Mouse (Mus musculus) forebrain, embryonic 11.5 days (tissue): Measurements from ENCODE around the gene Hmcn1. TPM values are rescaled to one million over a fixed set of nuclear protein-coding genes. Genes with fewer than 3 reads are reported as not detected.

Experiments
- ATAC-seq: fragments of 200-750 bp; cut with Nextera tagmentation; replicated peaks from 2 replicates; pipeline ENCODE4 v1.8.0; 2017; ENCODE audit warnings: moderate TSS enrichment; ENCODE audit not compliant: low FRiP score
- DNase-seq: peaks from one replicate; pipeline ENCODE4 v3.0.0-alpha.2; 2017; ENCODE audit warnings: low spot score
- H3K27ac ChIP-seq: fragments of 300-500 bp; sonication (generic); 2 replicates; pipeline ENCODE4 v1.5.1; 2014; ENCODE audit warnings: low read depth, low read length
- H3K27me3 ChIP-seq: fragments of 300-500 bp; sonication (generic); 2 replicates; pipeline ENCODE4 v1.6.1; 2014; ENCODE audit warnings: mild to moderate bottlenecking, low read length, mixed read lengths; ENCODE audit not compliant: control insufficient read depth, insufficient read depth
- H3K36me3 ChIP-seq: fragments of 300-500 bp; sonication (generic); 2 replicates; pipeline ENCODE4 v1.6.1; 2014; ENCODE audit warnings: mild to moderate bottlenecking, low read length, moderate library complexity, mixed read lengths; ENCODE audit not compliant: control insufficient read depth, insufficient read depth
- H3K4me1 ChIP-seq: fragments of 300-500 bp; sonication (generic); replicated peaks from 2 replicates; pipeline ENCODE4 v1.6.1; 2014; ENCODE audit warnings: low read length, mixed read lengths; ENCODE audit not compliant: control insufficient read depth, insufficient read depth
- H3K4me2 ChIP-seq: fragments of 300-500 bp; sonication (generic); 2 replicates; pipeline ENCODE4 v1.6.1; 2014; ENCODE audit warnings: low read depth, mild to moderate bottlenecking, low read length, moderate library complexity, mixed read lengths; ENCODE audit not compliant: severe bottlenecking
- H3K4me3 ChIP-seq: fragments of 300-500 bp; sonication (generic); 2 replicates; pipeline ENCODE4 v1.5.1; 2014; ENCODE audit warnings: low read depth, low read length
- H3K9ac ChIP-seq: fragments of 300-500 bp; sonication (generic); 2 replicates; pipeline ENCODE4 v1.6.1; 2014; ENCODE audit warnings: low read length
- H3K9me3 ChIP-seq: fragments of 300-500 bp; sonication (generic); 2 replicates; pipeline ENCODE4 v1.6.1; 2016; ENCODE audit warnings: low read length, mixed read lengths; ENCODE audit not compliant: control insufficient read depth
- WGBS: fragments of 180-500 bp; shearing (Covaris S2); extraction: QIAGEN DNeasy Blood & Tissue Kit; methylation state at CpG from one replicate; pipeline ENCODE4 v1.1.7; 2014; 5-methylcytosine and 5-hydroxymethylcytosine counted together
- polyA plus RNA-seq: library from polyadenylated mRNA; unstranded; fragments of >200 nt; fragmentation: Nextera tagmentation; extraction: Ambion mirVana; gene quantifications from 2 replicates; pipeline ENCODE4 v1.2.1, GENCODE M21; 2014

The Hmcn1 gene
- polyA plus RNA-seq, 1 experiment from 2014 or later, result 12.1 TPM

DNA sequence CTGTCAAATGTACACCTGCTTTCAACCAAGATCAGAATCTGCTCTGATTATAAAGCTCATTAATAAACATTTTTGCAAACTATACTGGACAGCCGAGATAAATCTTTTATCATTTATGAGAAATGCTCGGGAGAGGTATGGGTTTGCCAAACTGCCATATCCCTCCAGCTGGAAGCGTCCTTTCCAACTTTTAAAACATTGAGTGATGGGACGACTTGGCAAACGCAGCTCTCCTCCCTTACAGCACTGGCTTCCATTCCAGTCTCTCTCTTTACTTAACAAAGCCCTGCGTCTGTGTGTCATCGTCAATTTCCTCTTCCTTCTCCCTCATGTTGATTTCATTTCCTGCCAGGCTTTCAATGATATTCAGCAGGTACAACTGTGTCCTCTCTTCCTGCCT is 114.8 kb downstream of the Hmcn1 start:
- Histone ChIP-seq H3K4me1 (no peaks in the 10 kb centered on the region), H3K4me2 (no peak overlapping the region), H3K27ac (no peak overlapping the region), H3K9me3 (no peaks in the 10 kb centered on the region), H3K36me3 (no peaks in the 10 kb centered on the region), H3K9ac (no peak overlapping the region), H3K4me3 (no peak overlapping the region), H3K27me3 (no peaks in the 10 kb centered on the region)
- WGBS, result 76% methylated on average over 7 of the region's 7 CpGs
- no peak for DNase-seq
- no peak for ATAC-seq

DNA sequence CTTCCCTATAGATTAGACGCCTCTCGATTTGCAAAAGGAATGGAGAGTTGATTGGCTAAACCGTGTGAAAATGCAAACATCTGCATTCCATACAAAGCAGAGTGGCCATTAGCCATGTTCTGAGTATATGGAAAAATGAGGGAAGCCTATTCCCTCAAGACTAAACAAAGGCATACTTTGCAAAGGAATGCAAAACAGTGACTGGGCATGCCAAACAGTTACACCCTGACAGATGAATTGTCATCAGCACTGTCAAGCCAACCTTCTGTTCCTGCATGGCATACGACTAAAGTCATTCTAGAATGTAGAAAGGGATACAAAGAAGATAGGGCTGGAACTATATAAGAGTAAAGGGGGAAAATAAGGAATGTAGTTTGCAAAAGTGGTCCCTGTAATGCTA is 115.3 kb downstream of the Hmcn1 start:
- no peaks in the 10 kb centered on the region for H3K9me3 ChIP-seq
- no peak for DNase-seq
- no peak overlapping the region for H3K9ac ChIP-seq
- WGBS, result 54% methylated on average over 4 of the region's 4 CpGs
- H3K27ac ChIP-seq, result no peak overlapping the region
- H3K36me3 ChIP-seq, result no peaks in the 10 kb centered on the region
- H3K4me1 ChIP-seq, result no peaks in the 10 kb centered on the region
- no peaks in the 10 kb centered on the region for H3K27me3 ChIP-seq
- no peak overlapping the region for H3K4me2 ChIP-seq
- no peak overlapping the region for H3K4me3 ChIP-seq
- ATAC-seq, result no peak

DNA sequence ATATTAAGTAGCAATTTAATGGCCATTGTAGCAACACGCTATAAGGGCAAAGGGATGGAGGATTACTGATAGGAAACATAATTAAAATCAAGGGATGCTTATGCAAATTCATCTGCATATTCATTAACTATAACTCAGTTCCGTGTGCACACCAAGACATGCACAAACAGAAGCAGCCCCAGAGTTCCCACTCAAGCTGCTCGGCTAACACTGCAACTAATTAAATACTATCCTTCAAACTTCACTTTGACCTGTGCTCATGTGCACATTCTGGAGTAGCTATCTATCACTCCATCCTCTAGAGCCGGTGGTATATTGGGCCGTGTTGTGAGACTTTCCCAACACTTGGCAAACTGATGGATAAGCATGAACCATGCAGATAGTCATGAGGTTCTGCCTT is 119.2 kb downstream of the Hmcn1 start:
- Histone ChIP-seq H3K4me2 (no peak overlapping the region), H3K27me3 (no peaks in the 10 kb centered on the region), H3K4me3 (no peak overlapping the region), H3K36me3 (no peaks in the 10 kb centered on the region), H3K9ac (no peak overlapping the region), H3K4me1 (no peaks in the 10 kb centered on the region), H3K9me3 (no peaks in the 10 kb centered on the region), H3K27ac (no peak overlapping the region)
- ATAC-seq (no peak), DNase-seq (no peak)
- WGBS, result 79% methylated on average over 5 of the region's 5 CpGs

DNA sequence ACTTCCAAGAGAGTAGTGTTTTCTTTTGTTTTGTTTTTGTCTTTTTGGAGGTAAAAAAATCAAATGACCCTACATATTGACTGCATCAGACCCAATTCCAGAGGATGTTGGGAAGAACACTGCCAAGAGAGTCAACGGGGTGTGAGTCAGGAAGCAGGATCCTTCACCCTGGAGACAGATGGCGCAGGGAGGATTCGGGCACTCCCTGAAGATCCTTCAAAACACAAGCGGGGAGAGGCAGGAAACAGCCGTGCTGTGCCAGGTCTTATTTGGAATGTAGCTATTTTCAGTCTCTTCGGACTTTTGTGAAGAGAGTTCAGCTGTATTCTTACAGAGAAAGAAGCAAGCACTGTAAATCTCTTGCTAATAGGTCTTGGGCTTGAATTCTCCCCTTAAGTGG is 120.0 kb downstream of the Hmcn1 start:
- no peak overlapping the region for H3K4me3 ChIP-seq
- H3K9ac ChIP-seq, result no peak overlapping the region
- H3K9me3 ChIP-seq, result no peaks in the 10 kb centered on the region
- no peak overlapping the region for H3K27ac ChIP-seq
- DNase-seq, result no peak
- H3K27me3 ChIP-seq, result no peaks in the 10 kb centered on the region
- H3K4me2 ChIP-seq, result no peak overlapping the region
- no peaks in the 10 kb centered on the region for H3K4me1 ChIP-seq
- ATAC-seq, result no peak
- H3K36me3 ChIP-seq, result no peaks in the 10 kb centered on the region
- 85% methylated on average over 6 of the region's 6 CpGs for WGBS

DNA sequence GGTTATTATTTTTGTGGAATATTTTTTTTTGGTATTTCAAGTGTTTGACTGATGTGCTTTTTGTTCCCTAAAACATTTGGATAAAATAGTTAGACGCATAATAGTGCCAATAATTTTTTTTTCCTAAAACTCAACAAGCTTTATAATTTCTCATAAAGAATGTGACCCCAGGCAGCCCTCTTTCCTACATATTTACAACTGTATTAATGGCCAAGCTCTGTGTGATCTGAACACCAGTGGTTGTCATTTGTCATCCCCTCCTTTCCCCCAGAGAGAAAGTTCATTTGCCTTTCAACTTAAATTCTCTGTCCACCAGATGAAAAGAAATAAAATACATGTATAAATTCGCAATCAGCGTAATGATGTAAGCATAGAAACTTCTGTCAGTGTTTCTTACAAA is 121.1 kb downstream of the Hmcn1 start:
- H3K9me3 ChIP-seq, result no peaks in the 10 kb centered on the region
- no peak overlapping the region for H3K9ac ChIP-seq
- DNase-seq (no peak), ATAC-seq (no peak)
- H3K36me3 ChIP-seq, result no peaks in the 10 kb centered on the region
- 90% methylated on average over 3 of the region's 3 CpGs for WGBS
- no peak overlapping the region for H3K27ac ChIP-seq
- H3K4me2 ChIP-seq, result no peak overlapping the region
- no peaks in the 10 kb centered on the region for H3K4me1 ChIP-seq
- no peak overlapping the region for H3K4me3 ChIP-seq
- no peaks in the 10 kb centered on the region for H3K27me3 ChIP-seq

DNA sequence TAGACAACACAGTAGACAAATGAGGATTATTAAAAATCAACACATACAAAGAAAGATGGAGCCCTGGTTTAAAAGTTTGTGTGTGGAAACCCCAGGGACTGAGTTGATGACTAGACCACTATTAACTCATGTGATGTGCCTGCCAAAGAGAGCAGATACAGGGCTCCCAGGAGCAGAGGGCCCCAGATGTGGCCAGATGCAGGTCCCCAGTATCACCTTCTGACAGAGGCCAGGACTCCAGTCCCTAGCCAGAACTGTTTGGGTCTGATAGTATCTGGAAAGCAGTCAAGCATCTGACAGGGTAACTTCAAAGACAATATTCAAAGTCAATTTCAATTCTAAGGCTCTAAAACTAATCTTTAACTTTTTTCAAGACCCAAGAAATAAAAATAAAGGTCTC is 124.0 kb downstream of the Hmcn1 start:
- H3K27ac ChIP-seq, result no peak overlapping the region
- no peak for ATAC-seq
- H3K4me3 ChIP-seq, result no peak overlapping the region
- no peaks in the 10 kb centered on the region for H3K9me3 ChIP-seq
- no peak for DNase-seq
- no peak overlapping the region for H3K9ac ChIP-seq
- H3K4me2 ChIP-seq, result no peak overlapping the region
- no peaks in the 10 kb centered on the region for H3K36me3 ChIP-seq
- H3K27me3 ChIP-seq, result no peaks in the 10 kb centered on the region
- H3K4me1 ChIP-seq, result no peaks in the 10 kb centered on the region

DNA sequence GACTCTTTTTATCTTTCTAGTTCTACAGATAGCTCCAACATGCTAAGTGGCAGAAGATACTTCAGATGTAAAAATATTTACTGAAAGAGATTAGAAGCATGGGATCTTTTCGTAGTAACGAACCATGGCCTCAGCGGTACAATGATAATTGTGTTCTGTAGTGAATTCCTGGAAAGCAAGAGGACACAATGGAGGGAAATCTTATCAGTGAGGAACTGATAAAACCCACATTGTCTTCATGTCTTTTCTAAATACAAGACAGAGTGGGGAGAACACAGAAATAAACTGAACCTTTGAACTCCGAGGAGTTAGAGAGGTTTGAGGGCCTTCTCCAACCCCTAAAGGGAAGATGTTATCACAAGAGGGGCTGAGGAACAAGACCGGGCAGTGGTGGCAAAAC is 126.6 kb downstream of the Hmcn1 start:
- H3K4me2 ChIP-seq, result no peak overlapping the region
- no peak overlapping the region for H3K27ac ChIP-seq
- no peak overlapping the region for H3K4me3 ChIP-seq
- H3K4me1 ChIP-seq, result no peaks in the 10 kb centered on the region
- H3K27me3 ChIP-seq, result no peaks in the 10 kb centered on the region
- H3K9ac ChIP-seq, result no peak overlapping the region
- no peaks in the 10 kb centered on the region for H3K9me3 ChIP-seq
- no peaks in the 10 kb centered on the region for H3K36me3 ChIP-seq
- ATAC-seq (no peak), DNase-seq (no peak)
- 80% methylated on average over 5 of the region's 5 CpGs for WGBS

DNA sequence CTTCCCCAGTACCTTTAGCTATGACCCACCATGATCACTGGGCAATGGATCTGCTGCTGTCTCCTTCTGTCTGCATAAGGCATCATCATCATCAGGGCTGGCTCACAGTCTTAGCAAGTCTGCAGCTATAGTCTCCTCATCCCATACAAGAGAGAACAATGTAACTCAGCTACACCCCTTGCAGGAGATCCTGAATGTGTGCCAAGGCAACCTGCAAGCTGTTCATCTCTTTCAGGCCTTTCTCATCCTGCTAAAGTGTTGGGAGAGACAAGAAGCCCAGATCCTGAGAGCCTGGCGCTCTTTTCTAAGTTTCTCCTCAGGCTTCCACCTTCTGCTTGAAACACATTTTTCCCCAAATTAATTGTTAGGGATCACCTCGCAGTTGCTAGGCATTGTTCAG is 135.5 kb downstream of the Hmcn1 start:
- Histone ChIP-seq H3K9me3 (no peaks in the 10 kb centered on the region), H3K4me3 (no peak overlapping the region), H3K27me3 (no peaks in the 10 kb centered on the region), H3K36me3 (no peaks in the 10 kb centered on the region), H3K4me2 (no peak overlapping the region), H3K4me1 (no peaks in the 10 kb centered on the region), H3K27ac (no peak overlapping the region), H3K9ac (no peak overlapping the region)
- 76% methylated on average over 2 of the region's 2 CpGs for WGBS
- DNase-seq (no peak), ATAC-seq (no peak)

DNA sequence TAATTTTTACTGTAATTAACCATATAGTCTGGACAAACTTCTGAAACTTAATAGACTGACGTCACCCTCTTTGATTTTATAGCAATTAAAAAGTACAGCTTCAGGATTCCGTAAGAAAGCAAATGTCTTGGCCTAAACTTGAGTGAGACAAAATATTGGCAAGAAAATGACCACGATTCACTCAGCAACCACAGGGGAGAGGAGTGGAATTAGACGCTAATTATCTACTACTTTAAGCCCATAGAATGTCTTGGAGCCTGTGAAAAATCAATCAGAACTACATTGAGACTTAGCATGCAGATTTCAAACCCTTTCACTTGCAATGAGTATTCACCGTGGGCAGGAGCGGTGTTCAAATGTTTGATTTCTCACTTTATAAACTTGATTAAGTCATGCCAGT is 159.8 kb downstream of the Hmcn1 start:
- no peak for ATAC-seq
- H3K4me2 ChIP-seq, result no peak overlapping the region
- DNase-seq, result no peak
- no peaks in the 10 kb centered on the region for H3K9me3 ChIP-seq
- H3K36me3 ChIP-seq, result no peaks in the 10 kb centered on the region
- H3K27ac ChIP-seq, result no peak overlapping the region
- WGBS, result 90% methylated on average over 6 of the region's 6 CpGs
- no peaks in the 10 kb centered on the region for H3K27me3 ChIP-seq
- no peaks in the 10 kb centered on the region for H3K4me1 ChIP-seq
- no peak overlapping the region for H3K4me3 ChIP-seq
- H3K9ac ChIP-seq, result no peak overlapping the region
